Mouse (Mus musculus) myocyte (in vitro differentiated cells): ENCODE measurements around the gene Chn1.

ENCODE experiments used
- CEBPB ChIP-seq: IDR thresholded peaks from 2 replicates; pipeline ENCODE4 v1.6.1; 2011; ENCODE audit warnings: mild to moderate bottlenecking, moderate library complexity; ENCODE audit not compliant: poor library complexity, insufficient read depth, severe bottlenecking
- MAX ChIP-seq: IDR thresholded peaks from one replicate; pipeline ENCODE4 v1.6.1; 2011; ENCODE audit warnings: low read depth, mild to moderate bottlenecking, control low read depth
- MYOD1 ChIP-seq, 3 experiments: IDR thresholded peaks; one replicate each; pipeline ENCODE4 v1.6.1; 2011; ENCODE audit warnings: control low read depth in 2 of 3, low read depth in 2 of 3, mild to moderate bottlenecking in 2 of 3, moderate library complexity in 1 of 3; ENCODE audit not compliant: insufficient read length in 2 of 3, control insufficient read depth in 1 of 3
- POLR2A ChIP-seq: IDR thresholded peaks from one replicate; pipeline ENCODE4 v1.6.1; 2011; ENCODE audit warnings: low read depth, mild to moderate bottlenecking, control low read depth, moderate library complexity; ENCODE audit not compliant: insufficient read length
- POLR2AphosphoS2 ChIP-seq: IDR thresholded peaks from one replicate; pipeline ENCODE4 v1.6.1; 2011; ENCODE audit warnings: low read depth, control low read depth; ENCODE audit not compliant: insufficient read length
- TCF12 ChIP-seq: IDR thresholded peaks from one replicate; pipeline ENCODE4 v1.6.1; 2011; ENCODE audit warnings: mild to moderate bottlenecking, control low read depth; ENCODE audit not compliant: poor library complexity, insufficient read depth, severe bottlenecking
- TCF3 ChIP-seq: IDR thresholded peaks from one replicate; pipeline ENCODE4 v1.6.1; 2011; ENCODE audit warnings: low read depth, control low read depth; ENCODE audit not compliant: insufficient read length
- USF1 ChIP-seq: IDR thresholded peaks from one replicate; pipeline ENCODE4 v1.6.1; 2011; ENCODE audit warnings: low read depth, mild to moderate bottlenecking, control low read depth, moderate library complexity

- TF ChIP-seq POLR2A: no peak
- TF ChIP-seq TCF3: no peak
- TF ChIP-seq TCF12: no peak
- TF ChIP-seq MYOD1 (IDR thresholded peaks at IDR 0.05; ENCODE audit: control insufficient read depth in 1 of 3, insufficient read length in 2 of 3, low read depth in 2 of 3): no peak
- no peak for TF ChIP-seq USF1
- TF ChIP-seq MAX: no peak
- no peak for TF ChIP-seq CEBPB
- no peak for TF ChIP-seq POLR2AphosphoS2
These were observed 84.2 kb downstream of the Chn1 start for GRCm38 (mm10) chr2:73690783-73691604.
